Mouse (Mus musculus): ENCODE data around the gene Ano6.
"Not testable (repeated sequence)": the region's sequence is repeated elsewhere in the genome, so short reads cannot be mapped to it uniquely, and the experiment has no call there.

The Ano6 gene

DNA sequence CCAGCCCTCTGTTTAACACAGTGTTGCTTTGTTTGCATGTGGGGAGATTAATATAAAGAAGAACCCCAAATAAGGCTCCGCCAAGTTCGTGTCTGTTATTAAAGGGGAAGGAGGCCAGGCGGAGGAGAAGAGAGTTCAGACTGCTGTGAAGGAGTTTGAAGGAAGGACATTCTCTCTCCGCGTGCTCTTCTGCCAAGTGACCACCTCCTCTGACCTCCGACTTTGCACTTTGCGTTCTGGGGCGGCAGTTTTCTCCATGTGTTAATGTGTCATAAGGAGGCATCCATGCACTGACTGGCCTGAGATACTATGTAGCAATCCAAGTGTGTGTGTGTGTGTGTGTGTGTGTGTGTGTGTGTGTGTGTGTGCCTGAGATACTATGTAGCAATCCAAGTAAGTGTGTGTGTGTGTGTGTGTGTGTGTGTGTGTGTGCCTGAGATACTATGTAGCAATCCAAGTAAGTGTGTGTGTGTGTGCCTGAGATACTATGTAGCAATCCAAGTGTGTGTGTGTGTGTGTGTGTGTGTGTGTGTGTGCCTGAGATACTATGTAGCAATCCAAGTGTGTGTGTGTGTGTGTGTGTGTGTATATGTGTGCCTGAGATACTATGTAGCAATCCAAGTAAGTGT is 37.5 kb downstream of the Ano6 start:
- not testable (repeated sequence) for DNase-seq (ENCODE audit: low spot score in 2 of 2)

DNA sequence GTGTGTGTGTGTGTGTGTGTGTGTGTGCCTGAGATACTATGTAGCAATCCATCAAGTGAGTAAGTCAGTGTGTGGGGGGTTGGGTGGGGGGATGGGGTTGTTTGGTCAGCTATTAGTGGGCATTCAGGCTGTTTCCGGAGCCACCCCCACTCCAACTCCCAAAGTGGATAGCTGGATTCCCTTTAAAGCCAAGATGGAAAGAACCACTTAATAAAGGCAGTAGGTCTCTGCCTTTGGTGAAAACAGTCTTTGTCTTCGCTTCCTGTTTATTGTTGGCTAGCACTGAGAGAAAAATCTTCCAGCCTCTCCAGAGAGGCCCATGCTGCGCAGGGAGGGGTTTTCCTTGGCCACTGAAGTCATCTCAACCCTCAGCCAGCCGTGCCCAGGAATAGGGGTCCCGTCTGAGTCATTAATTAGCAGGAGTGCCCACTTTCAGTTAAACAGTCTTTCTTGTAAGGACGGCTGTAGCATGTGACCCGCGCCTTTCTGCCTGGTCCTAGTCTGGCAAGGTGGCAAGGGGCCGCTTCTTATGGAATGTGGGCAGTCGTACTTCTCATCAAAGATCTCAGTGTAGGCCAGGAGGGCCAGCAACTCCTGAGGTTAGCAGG is 38.1 kb downstream of the Ano6 start:
- no peak for DNase-seq (ENCODE audit: low spot score in 2 of 2)

DNA sequence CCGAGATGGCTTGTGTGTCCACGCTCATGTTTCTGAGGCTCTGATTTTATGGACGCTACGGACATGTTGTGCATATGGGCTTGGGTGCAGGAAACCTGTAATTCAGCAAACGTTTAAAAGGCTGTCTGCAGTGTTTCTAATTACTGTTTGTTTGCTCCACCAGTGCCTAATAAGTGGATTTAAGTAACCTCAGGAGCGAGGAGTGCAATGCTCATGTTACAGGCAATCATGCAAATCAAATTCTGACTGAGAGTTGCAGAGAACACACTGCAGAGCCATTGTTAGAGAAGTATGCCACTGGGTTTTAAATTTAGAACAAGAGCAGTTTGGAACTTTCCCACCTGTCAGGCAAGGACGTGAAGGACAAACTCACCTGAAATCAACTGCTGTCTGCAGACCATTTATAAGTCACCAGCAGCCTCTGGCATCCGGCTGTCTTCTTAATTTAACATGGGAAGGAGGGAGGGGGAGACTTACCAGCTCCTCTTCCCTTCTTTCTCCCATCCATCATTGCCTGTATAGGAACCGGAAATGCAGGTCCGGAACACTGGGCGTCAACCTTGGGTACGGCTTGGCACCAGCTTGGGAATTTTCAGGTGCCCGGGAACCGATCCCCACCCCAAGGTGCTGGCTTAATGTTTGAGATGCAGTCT is 39.0 kb downstream of the Ano6 start:
- DNase-seq (ENCODE audit: low spot score in 2 of 2): no peak

GRCm38 (mm10) chr15:95830206-95830560 is 39.5 kb downstream of the Ano6 start:
- DNase-seq (ENCODE audit: low spot score in 2 of 2): no peak

GRCm38 (mm10) chr15:95833292-95833691 is 42.6 kb downstream of the Ano6 start:
- no peak for DNase-seq (ENCODE audit: low spot score in 2 of 2)

DNA sequence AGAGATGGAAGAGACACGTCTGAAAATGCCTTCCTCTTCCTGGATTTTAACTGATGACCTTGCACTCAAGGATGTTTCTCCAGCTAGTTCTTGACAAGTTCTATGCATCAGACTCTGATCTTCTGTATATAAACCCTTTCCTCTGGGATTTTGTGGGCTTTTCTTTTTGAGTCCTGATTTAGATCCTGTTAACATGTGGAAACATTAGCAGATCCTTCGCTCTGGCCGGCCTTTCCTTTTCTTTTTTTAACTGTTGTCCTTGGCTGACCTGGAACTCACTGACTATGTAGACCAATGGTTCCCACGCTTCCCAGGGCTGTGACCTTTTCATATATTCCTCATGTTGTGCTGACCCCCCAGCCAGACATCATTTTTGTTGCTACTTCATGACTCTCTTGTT is 45.4 kb downstream of the Ano6 start:
- no peak for DNase-seq (ENCODE audit: low spot score in 2 of 2)

- no peak for DNase-seq (ENCODE audit: low spot score in 2 of 2)
These were observed 46.2 kb downstream of the Ano6 start for GRCm38 (mm10) chr15:95836646-95837434.

GRCm38 (mm10) chr15:95837570-95837969 is 46.9 kb downstream of the Ano6 start:
- no peak for DNase-seq (ENCODE audit: low spot score in 2 of 2)

DNA sequence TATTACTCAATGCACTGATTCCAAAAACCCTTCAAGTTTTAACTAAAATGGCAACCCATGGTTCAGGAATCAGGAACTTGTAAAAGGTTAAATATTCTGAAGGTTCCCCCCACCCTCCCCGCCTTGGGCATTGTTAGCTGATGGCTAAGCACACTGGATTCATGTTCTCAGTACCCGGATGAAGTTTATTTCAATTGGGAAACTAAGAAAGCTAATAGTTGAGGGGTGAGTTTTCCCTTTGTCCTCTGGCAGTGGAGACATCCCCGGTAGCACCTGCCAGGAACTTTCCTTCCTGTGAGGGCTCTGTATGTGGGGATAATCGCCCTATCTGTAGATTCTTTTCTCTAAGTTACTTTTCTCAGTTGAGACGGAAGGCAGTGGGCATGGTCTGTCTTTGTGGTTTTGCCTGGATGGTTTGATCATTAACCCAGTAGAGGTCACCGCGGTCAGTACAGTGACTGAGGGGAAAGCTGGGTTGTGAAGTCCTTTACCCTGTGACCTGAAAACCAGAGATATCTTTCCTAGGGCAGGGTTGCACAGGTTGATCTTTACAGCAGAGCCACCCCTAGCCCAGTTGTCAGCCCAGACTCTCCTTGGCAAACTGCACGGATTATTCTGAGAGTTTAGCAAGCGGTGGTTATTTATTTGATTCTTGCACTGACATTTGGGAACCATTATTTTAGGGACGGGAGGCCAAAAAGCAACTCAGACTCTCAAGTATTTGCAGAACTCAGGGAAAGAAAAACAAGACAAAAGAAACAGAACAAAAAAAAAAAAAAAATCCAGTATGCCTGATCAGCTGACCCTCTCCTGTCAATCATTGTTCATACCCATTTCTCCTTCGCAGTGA is 47.8 kb downstream of the Ano6 start:
- no peak for DNase-seq (ENCODE audit: low spot score in 2 of 2)

GRCm38 (mm10) chr15:95839789-95840188 is 49.1 kb downstream of the Ano6 start:
- DNase-seq (ENCODE audit: low spot score in 2 of 2): no peak

DNA sequence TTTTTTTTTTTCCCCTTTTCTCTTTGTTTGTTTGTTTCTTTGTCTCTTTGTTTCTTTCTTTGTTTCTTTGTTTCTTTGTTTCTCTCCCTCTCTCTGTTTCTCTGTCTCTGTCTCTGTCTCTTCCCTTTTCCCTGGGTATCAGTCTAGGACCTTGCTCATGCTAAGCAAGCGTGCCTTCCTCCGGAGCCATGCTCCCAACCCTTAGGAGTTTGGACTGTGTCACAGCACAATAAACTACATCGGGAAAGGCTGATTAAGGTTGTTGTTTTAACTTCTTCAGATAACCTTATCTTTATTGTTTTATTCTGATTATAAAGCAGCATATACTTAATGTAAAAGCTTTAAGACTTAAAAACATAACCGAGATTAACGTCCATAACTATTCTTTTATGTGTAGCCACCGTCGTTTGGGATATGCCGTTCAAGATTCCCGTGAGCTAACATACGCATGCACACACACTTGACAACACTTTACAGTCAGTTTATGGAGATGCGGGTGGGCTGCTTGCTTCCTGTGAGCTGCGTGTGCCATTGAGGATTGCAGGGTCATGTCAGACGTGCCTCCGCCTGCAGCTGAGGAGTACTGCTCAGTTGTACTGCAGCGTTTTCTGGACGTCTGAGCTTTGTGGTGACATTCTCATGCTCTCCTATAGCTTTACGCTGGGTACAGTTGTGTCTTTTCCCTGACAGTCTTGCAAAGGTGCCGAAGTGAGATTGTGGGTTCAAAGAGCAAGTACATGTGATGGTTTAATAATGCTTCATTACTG is 52.7 kb downstream of the Ano6 start:
- DNase-seq (ENCODE audit: low spot score in 2 of 2): no peak

GRCm38 (mm10) chr15:95844412-95844811 is 53.8 kb downstream of the Ano6 start:
- DNase-seq (ENCODE audit: low spot score in 2 of 2): no peak

DNA sequence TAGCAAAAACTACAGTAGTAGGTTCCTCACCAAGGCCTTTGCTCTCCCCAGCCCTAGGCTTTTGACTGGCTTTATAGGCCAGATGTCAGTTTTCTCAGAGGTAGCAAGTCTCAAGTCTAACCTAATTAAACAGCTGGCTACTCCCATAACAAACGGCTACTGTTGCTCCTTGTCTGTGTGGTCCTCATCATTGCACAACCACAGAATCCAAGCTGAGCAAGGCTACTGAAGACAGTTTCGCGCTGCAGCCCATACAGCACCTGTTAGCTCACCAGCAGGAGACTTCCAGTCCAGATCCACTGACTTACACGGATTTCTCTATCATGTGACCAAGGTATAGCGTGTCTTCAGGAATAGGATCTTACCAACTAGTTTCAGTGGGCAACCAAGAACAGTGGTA is 55.5 kb downstream of the Ano6 start:
- no peak for DNase-seq (ENCODE audit: low spot score in 2 of 2)

- no peak for DNase-seq (ENCODE audit: low spot score in 2 of 2)
These were observed 57.9 kb downstream of the Ano6 start for GRCm38 (mm10) chr15:95848493-95849064.

GRCm38 (mm10) chr15:95849513-95850411 is 59.1 kb downstream of the Ano6 start:
- no peak for DNase-seq (ENCODE audit: low spot score in 2 of 2)

GRCm38 (mm10) chr15:95850546-95850945 is 59.9 kb downstream of the Ano6 start:
- no peak for DNase-seq (ENCODE audit: low spot score in 2 of 2)

DNA sequence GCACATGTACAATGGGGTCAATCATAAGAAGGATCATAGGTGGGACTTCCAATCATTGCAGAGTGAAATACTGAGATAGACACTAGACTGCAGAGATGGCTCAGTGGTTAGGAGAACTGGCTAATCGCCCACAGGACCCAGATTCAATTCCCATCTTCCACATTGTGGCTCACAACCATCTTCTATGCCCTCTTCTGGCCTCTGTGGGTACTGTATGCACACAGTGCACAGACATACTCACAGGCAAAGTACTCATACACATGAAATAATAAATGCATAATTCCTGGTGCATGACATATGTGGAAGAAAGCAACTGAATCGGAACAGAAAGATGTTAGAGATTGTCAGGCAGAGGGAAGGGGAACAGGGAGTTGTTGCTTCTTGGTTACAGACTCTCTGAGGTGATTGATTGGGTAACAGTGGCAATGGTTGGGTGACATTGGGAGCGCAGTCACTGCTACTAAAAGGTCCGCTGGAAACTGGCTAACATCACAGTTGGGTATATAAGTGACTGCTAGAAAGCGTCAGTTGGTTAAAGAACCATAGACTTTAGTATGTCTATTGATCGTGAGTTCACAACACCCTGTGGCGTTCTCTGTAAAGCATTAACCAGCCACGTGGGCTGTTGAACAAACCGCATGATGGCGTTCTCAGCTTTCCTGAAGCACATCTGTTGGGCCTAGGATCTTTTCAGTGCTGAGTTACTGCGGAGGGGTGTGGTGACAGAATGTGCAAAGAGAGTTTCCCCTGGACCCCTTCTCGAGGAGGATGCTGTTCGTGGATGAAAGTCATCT is 64.6 kb downstream of the Ano6 start:
- no peak for DNase-seq (ENCODE audit: low spot score in 2 of 2)

- DNase-seq (ENCODE audit: low spot score in 2 of 2): no peak
These were observed 65.3 kb downstream of the Ano6 start for GRCm38 (mm10) chr15:95855953-95856352.

All from frontal cortex, postnatal 36 days (tissue).